Comparison of ENCODE assay signal across 19 mouse cellular contexts in the genomic region with DNA sequence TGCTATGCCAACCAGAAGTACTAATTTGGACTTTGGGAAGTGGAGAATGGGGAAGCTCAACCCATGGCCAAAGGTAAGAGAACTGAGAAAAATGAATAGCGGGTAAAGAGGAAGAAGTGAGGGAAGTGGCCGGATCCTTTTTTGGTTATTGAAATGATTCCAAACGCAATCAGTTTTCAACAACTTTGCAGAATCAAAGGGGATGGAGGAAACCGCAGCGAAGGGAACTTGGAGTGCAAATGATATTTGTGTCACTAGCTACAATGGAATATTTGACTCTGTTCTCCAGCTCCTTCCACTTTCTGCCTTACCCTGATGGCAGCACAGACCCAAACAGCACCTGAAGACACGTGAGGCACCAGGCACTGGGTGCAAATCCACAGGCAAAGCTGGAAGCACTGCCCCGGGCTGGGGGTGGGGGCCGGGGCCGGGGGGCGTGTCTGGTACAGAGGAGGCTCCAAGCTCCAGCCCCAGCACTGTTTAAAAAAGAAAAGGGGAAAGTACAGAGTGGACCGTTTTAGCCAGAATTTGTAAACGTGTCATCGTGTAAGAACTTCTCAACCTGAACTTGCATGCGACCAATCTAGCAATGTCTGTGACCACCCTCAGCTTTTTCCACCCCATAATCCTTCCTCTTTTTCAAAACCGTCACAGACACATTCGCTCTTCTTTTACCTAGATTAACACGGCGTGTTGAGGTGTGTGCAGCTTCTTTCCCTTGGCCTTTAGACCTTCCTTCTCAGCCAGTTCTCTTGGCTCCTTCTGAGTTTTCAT.
DNase-seq lines count a peak whose midpoint lies in the region; ATAC-seq and TF ChIP-seq lines count a peak whose summit lies in the region.
"Had no signal": no experiment of that assay in that cellular context is flagged by ENCODE, and none has a peak within 500 bp of the region (broad histone marks: within the 10 kb centered on the region; RNA-seq: fewer than 3 reads in every experiment).

No protein-coding gene starts in this region.

- no peak for TF ChIP-seq EP300 in stomach, postnatal 0 days (optimal IDR thresholded peaks at IDR 0.05)

- no peaks in the 10 kb centered on the region for H3K27me3 ChIP-seq in lung, embryonic 14.5 days (ENCODE audit: insufficient read depth, low read length)
- no peaks in the 10 kb centered on the region for H3K27me3 ChIP-seq in stomach, postnatal 0 days (ENCODE audit: control insufficient read depth, insufficient read depth, low read length)
- H3K27me3 ChIP-seq: midbrain, embryonic 12.5 days; stomach, embryonic 15.5 days had no signal

- no peak overlapping the region for H3K4me2 ChIP-seq in lung, embryonic 14.5 days
- H3K4me2 ChIP-seq in stomach, postnatal 0 days (replicated peaks; ENCODE audit: low read depth), result no peak overlapping the region
- H3K4me2 ChIP-seq: midbrain, embryonic 12.5 days; stomach, embryonic 15.5 days had no signal

- DNase-seq in heart, adult 11 months, result peak; percentile 97
- DNase-seq in heart, postnatal 25 days (ENCODE audit: low spot score), result no peak
- DNase-seq in lung, embryonic 14.5 days, result peak; percentile 33
- DNase-seq in lung, adult 2 months, result no peak
- peak; percentile 17 for DNase-seq in lung, postnatal 25 days (ENCODE audit: low spot score)
- DNase-seq in spleen, adult 18-20 months, result no peak
- no peak for DNase-seq in stomach, postnatal 0 days (ENCODE audit: low spot score)
- no peak for DNase-seq in ovary, postnatal 10 days (ENCODE audit: low spot score)
- DNase-seq: cerebellum, adult 8-10 months; forebrain, postnatal 0 days; gastrocnemius, postnatal 10 days; right cerebral cortex, postnatal 25 days; thymus, postnatal 14 days had no signal

- H3K4me3 ChIP-seq in lung, embryonic 14.5 days (ENCODE audit: low read depth, low read length), result no peak overlapping the region
- no peak overlapping the region for H3K4me3 ChIP-seq in lung, adult 2 months (replicated peaks; ENCODE audit: extremely low read depth, low read depth, low read length)
- no peak overlapping the region for H3K4me3 ChIP-seq in stomach, postnatal 0 days (ENCODE audit: low read depth, low read length)
- H3K4me3 ChIP-seq: layer of hippocampus, adult 2 months; midbrain, embryonic 12.5 days; stomach, embryonic 15.5 days had no signal

- no peak for TF ChIP-seq POLR2A in lung, adult 2 months (IDR thresholded peaks at IDR 0.05; ENCODE audit: borderline replicate concordance, extremely low read depth, low read depth, low read length)

- H3K4me1 ChIP-seq in lung, embryonic 14.5 days (ENCODE audit: insufficient read depth), result no peaks in the 10 kb centered on the region
- no peaks in the 10 kb centered on the region for H3K4me1 ChIP-seq in lung, adult 2 months (ENCODE audit: control insufficient read depth, insufficient read depth, low read length)
- no peaks in the 10 kb centered on the region for H3K4me1 ChIP-seq in stomach, postnatal 0 days (replicated peaks; ENCODE audit: control insufficient read depth, insufficient read depth)
- H3K4me1 ChIP-seq: midbrain, embryonic 12.5 days; stomach, embryonic 15.5 days had no signal

- TF ChIP-seq CTCF in lung, embryonic 14.5 days (IDR thresholded peaks at IDR 0.05; ENCODE audit: low read depth), result no peak
- no peak for TF ChIP-seq CTCF in lung, adult 2 months (IDR thresholded peaks at IDR 0.05; ENCODE audit: insufficient read depth, low read length)
- no peak for TF ChIP-seq CTCF in stomach, postnatal 0 days (IDR thresholded peaks at IDR 0.05; ENCODE audit: low read depth)

- intact Hi-C loops in heart, postnatal 25 days (cut with DNase I), result no loop called here

- no peak overlapping the region for H3K27ac ChIP-seq in lung, embryonic 14.5 days (ENCODE audit: low read depth)
- H3K27ac ChIP-seq in stomach, postnatal 0 days (replicated peaks), result no peak overlapping the region
- H3K27ac ChIP-seq: layer of hippocampus, adult 2 months; liver, embryonic 14.5 days; midbrain, embryonic 12.5 days; stomach, embryonic 15.5 days had no signal

- WGBS in lung, embryonic 14.5 days, result 70% methylated on average over 18 of the region's 18 CpGs
- WGBS in lung, adult 2 months, result 64% methylated on average over 18 of the region's 18 CpGs
- 66% methylated on average over 18 of the region's 18 CpGs for WGBS in stomach, postnatal 0 days

- no peak for ATAC-seq in lung, embryonic 14.5 days (ENCODE audit: insufficient read depth)
- ATAC-seq in stomach, postnatal 0 days (ENCODE audit: low FRiP score, low TSS enrichment), result no peak
- ATAC-seq: activated CD4-positive, CD25-positive, alpha-beta regulatory T cell, adult 4 months; forebrain, postnatal 0 days; hindbrain, embryonic 16.5 days had no signal

- no peaks in the 10 kb centered on the region for H3K9me3 ChIP-seq in lung, embryonic 14.5 days (ENCODE audit: low read depth, low read length)
- no peaks in the 10 kb centered on the region for H3K9me3 ChIP-seq in stomach, postnatal 0 days (ENCODE audit: control insufficient read depth, low read length)
- H3K9me3 ChIP-seq: midbrain, embryonic 12.5 days; stomach, embryonic 15.5 days had no signal

- no peak overlapping the region for H3K9ac ChIP-seq in lung, embryonic 14.5 days
- H3K9ac ChIP-seq in stomach, postnatal 0 days (ENCODE audit: low read length), result no peak overlapping the region
- H3K9ac ChIP-seq: forebrain, postnatal 0 days; liver, embryonic 14.5 days; midbrain, embryonic 12.5 days; stomach, embryonic 15.5 days had no signal

- H3K36me3 ChIP-seq in lung, embryonic 14.5 days (ENCODE audit: insufficient read depth), result no peaks in the 10 kb centered on the region
- no peaks in the 10 kb centered on the region for H3K36me3 ChIP-seq in stomach, postnatal 0 days (ENCODE audit: control insufficient read depth, insufficient read depth, low read length)
- H3K36me3 ChIP-seq: midbrain, embryonic 12.5 days; stomach, embryonic 15.5 days had no signal

Comparison
In these comparisons a context has a peak if more than half of its experiments do, and no peak if none do; other contexts are left out.
1. DNase-seq: peak in heart, adult 11 months (single experiment), lung, embryonic 14.5 days (single experiment) and lung, postnatal 25 days (single experiment); none in heart, postnatal 25 days (single experiment), lung, adult 2 months (single experiment), spleen, adult 18-20 months (0 of 2), stomach, postnatal 0 days (single experiment) and ovary, postnatal 10 days (single experiment).